Mouse (Mus musculus) embryonic facial prominence, embryonic 13.5 days (tissue): ENCODE results near the gene Hipk1. TPM values are rescaled to one million over a fixed set of nuclear protein-coding genes. Genes with fewer than 3 reads are reported as not detected.

Experiments used
- ATAC-seq: fragments of 200-750 bp; cut with Nextera tagmentation; 2 replicates; pipeline ENCODE4 v1.8.0; 2017; ENCODE audit warnings: low read depth; ENCODE audit not compliant: insufficient number of reproducible peaks, insufficient read depth, low FRiP score, low TSS enrichment
- H3K27ac ChIP-seq: fragments of 300-500 bp; sonication (generic); 2 replicates; pipeline ENCODE4 v1.5.1; 2015; ENCODE audit warnings: moderate library complexity, mild to moderate bottlenecking, inconsistent platforms
- H3K27me3 ChIP-seq: fragments of 300-500 bp; sonication (generic); 2 replicates; pipeline ENCODE4 v1.6.1; 2015; ENCODE audit warnings: mild to moderate bottlenecking, inconsistent platforms
- H3K36me3 ChIP-seq: fragments of 300-500 bp; sonication (generic); 2 replicates; pipeline ENCODE4 v1.6.1; 2015; ENCODE audit warnings: mild to moderate bottlenecking, inconsistent platforms
- H3K4me1 ChIP-seq: fragments of 300-500 bp; sonication (generic); 2 replicates; pipeline ENCODE4 v1.6.1; 2015; ENCODE audit warnings: inconsistent platforms
- H3K4me2 ChIP-seq: fragments of 300-500 bp; sonication (generic); 2 replicates; pipeline ENCODE4 v1.6.1; 2015; ENCODE audit warnings: moderate library complexity, mild to moderate bottlenecking, inconsistent platforms
- H3K4me3 ChIP-seq: fragments of 300-500 bp; sonication (generic); 2 replicates; pipeline ENCODE4 v1.5.1; 2015; ENCODE audit warnings: mild to moderate bottlenecking, inconsistent platforms
- H3K9ac ChIP-seq: fragments of 300-500 bp; sonication (generic); 2 replicates; pipeline ENCODE4 v1.6.1; 2015; ENCODE audit warnings: mild to moderate bottlenecking, inconsistent platforms
- H3K9me3 ChIP-seq: fragments of 300-500 bp; sonication (generic); 2 replicates; pipeline ENCODE4 v1.6.1; 2016; ENCODE audit warnings: inconsistent platforms
- WGBS: fragments of 180-500 bp; shearing (Covaris S2); methylation state at CpG from one replicate; pipeline ENCODE4 v1.1.7; 2015; ENCODE audit warnings: mixed read lengths; 5-methylcytosine and 5-hydroxymethylcytosine counted together
- polyA plus RNA-seq: library from polyadenylated mRNA; unstranded; fragments of >200 nt; fragmentation: Nextera tagmentation; extraction: Ambion mirVana; gene quantifications from 2 replicates; pipeline ENCODE4 v1.2.1, GENCODE M21; 2015

Gene Hipk1
- polyA plus RNA-seq, 1 experiment from 2014 or later, result 11.6 TPM

- Histone ChIP-seq H3K36me3 (peaks cover 41% of the 10 kb centered on the region), H3K4me3 (no peak overlapping the region)
- 78% methylated on average over 3 of the region's 3 CpGs for WGBS
These were observed 17.9 kb downstream of the Hipk1 start for GRCm38 (mm10) chr3:103773508-103773907.

DNA sequence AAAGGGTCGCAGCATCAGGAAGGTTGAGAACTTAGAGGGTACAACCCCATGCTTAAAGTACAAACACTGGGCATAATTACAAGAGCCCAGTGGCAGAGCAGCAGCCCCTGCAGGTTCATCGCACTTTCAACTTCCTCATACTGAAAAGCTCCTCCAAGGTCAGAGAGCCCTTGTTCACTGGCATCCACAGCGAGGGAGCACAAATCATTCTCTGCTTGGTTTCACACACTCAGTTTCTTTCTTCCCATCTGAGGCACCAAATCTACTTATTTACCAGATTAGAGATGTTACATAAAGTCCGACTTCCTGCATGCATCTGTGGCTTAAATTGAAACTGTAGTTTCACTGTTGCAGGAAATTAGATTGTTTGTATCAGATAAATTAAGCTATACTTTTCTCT lies 18.5 kb downstream of the Hipk1 start:
- H3K27ac ChIP-seq, result no peak overlapping the region
- H3K4me2 ChIP-seq, result no peak overlapping the region
- whole genome bisulfite sequencing, result 83% methylated on average over 4 of the region's 4 CpGs
- no peak overlapping the region for H3K4me3 ChIP-seq
- no peaks in the 10 kb centered on the region for H3K27me3 ChIP-seq
- H3K9ac ChIP-seq, result no peak overlapping the region
- peaks cover 7% of the 10 kb centered on the region for H3K4me1 ChIP-seq
- no peaks in the 10 kb centered on the region for H3K9me3 ChIP-seq
- no peak for ATAC-seq
- H3K36me3 ChIP-seq, result peaks cover 39% of the 10 kb centered on the region

More at GRCm38 (mm10) chr3:103773508-103773907, 17.9 kb downstream of the Hipk1 start:
- Histone ChIP-seq H3K27me3 (no peaks in the 10 kb centered on the region), H3K9me3 (no peaks in the 10 kb centered on the region), H3K27ac (no peak overlapping the region), H3K9ac (no peak overlapping the region), H3K4me1 (peaks cover 7% of the 10 kb centered on the region), H3K4me2 (no peak overlapping the region)
- ATAC-seq, result no peak

- Histone ChIP-seq H3K36me3 (peaks cover 27% of the 10 kb centered on the region), H3K27me3 (no peaks in the 10 kb centered on the region), H3K4me2 (no peak overlapping the region), H3K4me1 (peaks cover 7% of the 10 kb centered on the region), H3K9me3 (no peaks in the 10 kb centered on the region), H3K9ac (no peak overlapping the region), H3K27ac (no peak overlapping the region), H3K4me3 (no peak overlapping the region)
- no peak for ATAC-seq
- WGBS, result 77% methylated on average over 9 of the region's 9 CpGs
These were observed 19.7 kb downstream of the Hipk1 start for GRCm38 (mm10) chr3:103771531-103772130.

DNA sequence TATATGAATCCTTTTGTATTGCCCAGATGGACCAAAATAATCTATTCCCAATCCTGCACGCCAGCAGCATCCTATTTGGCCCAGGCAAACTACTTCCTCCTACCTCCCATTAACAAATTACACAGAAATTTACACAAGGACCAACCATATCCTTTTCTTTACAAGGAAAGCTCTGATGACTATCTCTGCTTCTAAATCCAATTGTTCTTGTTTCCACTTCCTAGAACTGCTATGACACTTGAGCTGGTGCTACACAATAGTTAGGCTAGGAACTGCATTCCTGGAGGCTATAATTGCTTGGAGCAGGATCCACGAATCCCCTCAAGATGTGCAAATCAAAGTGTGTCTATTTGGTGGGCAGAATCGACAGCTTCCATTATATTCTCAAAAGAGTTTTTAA lies 24.6 kb downstream of the Hipk1 start:
- WGBS, result 62% methylated on average over 3 of the region's 3 CpGs
- Histone ChIP-seq H3K4me3 (no peak overlapping the region), H3K9ac (no peak overlapping the region), H3K4me2 (no peak overlapping the region), H3K27me3 (no peaks in the 10 kb centered on the region), H3K4me1 (peaks cover 3% of the 10 kb centered on the region; the same call in 1 of the 2 replicates), H3K27ac (no peak overlapping the region), H3K36me3 (peaks cover 51% of the 10 kb centered on the region), H3K9me3 (no peaks in the 10 kb centered on the region)
- no peak for ATAC-seq

DNA sequence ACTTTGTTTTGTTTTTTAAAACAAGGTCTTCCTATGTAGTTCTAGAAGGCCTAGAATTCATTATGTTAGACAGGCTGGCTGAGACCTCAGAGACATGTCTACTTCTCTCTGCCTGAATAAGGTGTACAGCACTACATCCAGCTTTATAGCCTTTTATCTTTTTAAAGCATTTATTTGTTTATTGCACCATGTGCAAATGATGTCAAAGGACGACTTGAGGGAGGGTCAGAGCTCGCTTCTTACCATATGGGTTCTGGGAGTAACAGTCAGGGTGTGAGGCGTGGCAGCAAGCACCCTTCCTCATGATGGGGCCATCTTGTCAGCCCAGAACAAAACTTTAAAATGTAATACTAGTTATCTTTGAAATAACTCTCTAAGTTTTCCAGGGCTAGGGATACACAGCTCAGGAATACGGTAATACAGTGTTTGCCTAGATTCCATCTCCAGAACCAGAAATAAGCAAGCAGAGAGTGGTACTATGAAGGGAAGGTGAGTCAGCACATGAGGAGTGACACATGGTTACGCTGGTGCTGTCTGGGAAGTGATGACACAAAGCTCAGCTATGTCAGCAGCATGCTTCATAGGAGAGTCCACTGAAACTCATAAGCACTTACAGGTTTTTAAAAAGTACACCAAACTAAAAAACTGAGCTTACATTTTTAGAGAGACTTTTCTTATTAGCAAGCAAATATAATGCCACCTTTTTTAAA lies 31.9 kb downstream of the Hipk1 start:
- Histone ChIP-seq H3K27me3 (no peaks in the 10 kb centered on the region), H3K9ac (no peak overlapping the region), H3K36me3 (peaks cover 77% of the 10 kb centered on the region), H3K9me3 (no peaks in the 10 kb centered on the region), H3K27ac (no peak overlapping the region), H3K4me1 (no peaks in the 10 kb centered on the region), H3K4me3 (no peak overlapping the region), H3K4me2 (no peak overlapping the region)
- WGBS, result 86% methylated on average over 5 of the region's 5 CpGs
- no peak for ATAC-seq

DNA sequence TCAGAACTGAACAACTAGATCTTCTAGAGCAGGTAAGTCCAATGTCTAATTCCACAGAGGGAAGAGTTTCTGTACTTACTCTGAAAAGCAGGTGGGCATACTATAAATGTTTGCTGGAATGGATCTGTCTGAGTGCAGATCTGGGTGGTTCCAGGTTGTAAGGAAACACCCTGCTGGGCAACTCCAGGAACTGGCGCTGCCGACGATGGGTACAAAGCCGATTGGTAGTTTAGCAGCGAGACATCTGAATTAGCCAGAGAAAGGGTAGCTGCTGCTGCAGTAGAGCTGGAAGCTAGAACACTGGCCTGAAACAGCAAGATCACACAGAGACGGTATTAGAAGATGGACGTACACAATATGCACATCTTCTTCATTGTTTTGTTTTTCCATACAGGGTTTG lies 32.9 kb downstream of the Hipk1 start:
- no peak overlapping the region for H3K27ac ChIP-seq
- H3K4me2 ChIP-seq, result no peak overlapping the region
- no peak overlapping the region for H3K4me3 ChIP-seq
- H3K9me3 ChIP-seq, result no peaks in the 10 kb centered on the region
- H3K27me3 ChIP-seq, result no peaks in the 10 kb centered on the region
- no peak for ATAC-seq
- WGBS, result 87% methylated on average over 7 of the region's 7 CpGs
- H3K9ac ChIP-seq, result no peak overlapping the region
- no peaks in the 10 kb centered on the region for H3K4me1 ChIP-seq
- peaks cover 76% of the 10 kb centered on the region for H3K36me3 ChIP-seq

DNA sequence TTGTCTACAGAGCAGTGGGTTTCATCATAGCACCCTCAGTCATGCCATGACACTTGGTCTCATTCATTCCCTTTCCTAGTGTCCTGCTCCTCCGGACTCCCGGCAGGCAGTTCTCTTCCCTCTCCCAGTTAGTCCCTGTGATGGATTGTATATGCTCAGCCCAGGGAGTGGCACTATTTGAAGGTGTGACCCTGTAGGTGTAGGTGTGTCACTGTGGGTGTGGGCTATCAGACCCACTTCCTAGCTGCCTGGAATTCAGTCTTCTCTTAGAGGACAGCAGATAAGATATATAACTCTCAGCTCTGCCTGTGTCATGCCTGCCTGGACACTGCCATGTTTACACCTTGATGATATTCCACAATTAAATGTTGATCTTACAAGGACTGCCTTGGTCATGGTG lies 34.4 kb downstream of the Hipk1 start:
- H3K9me3 ChIP-seq, result no peaks in the 10 kb centered on the region
- H3K36me3 ChIP-seq, result peaks cover 74% of the 10 kb centered on the region
- WGBS, result 89% methylated on average over 2 of the region's 2 CpGs
- H3K4me2 ChIP-seq, result no peak overlapping the region
- no peak overlapping the region for H3K4me3 ChIP-seq
- no peak for ATAC-seq
- H3K27me3 ChIP-seq, result no peaks in the 10 kb centered on the region
- H3K9ac ChIP-seq, result no peak overlapping the region
- no peak overlapping the region for H3K27ac ChIP-seq
- H3K4me1 ChIP-seq, result no peaks in the 10 kb centered on the region

DNA sequence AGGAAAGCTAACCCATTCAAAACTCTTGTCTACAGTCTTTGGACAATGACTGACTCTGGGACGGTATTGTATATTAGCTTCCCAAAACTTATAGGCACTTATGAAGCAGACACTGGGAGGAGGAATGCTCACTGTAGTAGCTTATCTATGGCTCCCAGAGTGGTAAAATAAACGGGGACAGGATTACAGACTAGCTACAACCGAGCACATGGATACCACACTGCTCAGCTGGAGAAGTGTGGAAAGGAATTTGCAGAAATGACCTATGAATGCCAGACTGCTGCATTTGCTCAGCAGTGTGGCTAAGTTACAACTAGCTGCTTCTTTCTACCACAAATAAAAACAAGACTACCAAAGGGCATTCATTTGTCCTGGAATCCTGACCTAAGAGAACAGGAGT lies 36.0 kb downstream of the Hipk1 start:
- H3K27ac ChIP-seq, result no peak overlapping the region
- no peak overlapping the region for H3K4me3 ChIP-seq
- H3K27me3 ChIP-seq, result no peaks in the 10 kb centered on the region
- no peak overlapping the region for H3K9ac ChIP-seq
- WGBS, result 82% methylated on average over 3 of the region's 3 CpGs
- no peak for ATAC-seq
- no peaks in the 10 kb centered on the region for H3K9me3 ChIP-seq
- H3K4me1 ChIP-seq, result no peaks in the 10 kb centered on the region
- peaks cover 73% of the 10 kb centered on the region for H3K36me3 ChIP-seq
- no peak overlapping the region for H3K4me2 ChIP-seq

DNA sequence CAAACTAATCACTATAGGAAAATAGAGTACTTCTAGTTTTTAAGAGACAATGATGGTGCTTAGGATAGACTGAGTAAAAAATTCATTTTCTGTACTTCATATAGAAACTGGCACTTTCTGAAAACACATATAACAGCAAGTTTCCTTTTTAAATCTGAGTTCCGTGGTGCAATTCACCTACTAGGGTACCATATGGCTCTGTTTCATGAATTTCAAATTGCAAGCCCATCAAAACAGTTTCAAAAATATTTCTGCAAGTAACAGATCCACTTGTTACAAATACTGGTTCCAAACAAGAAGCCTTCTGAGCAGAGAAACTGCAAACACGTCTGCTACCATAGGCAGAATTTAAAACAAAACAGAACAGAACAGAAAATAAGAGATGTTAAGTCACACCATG lies 39.8 kb downstream of the Hipk1 start:
- Histone ChIP-seq H3K36me3 (peaks cover 77% of the 10 kb centered on the region), H3K27me3 (no peaks in the 10 kb centered on the region), H3K9ac (no peak overlapping the region), H3K4me1 (no peaks in the 10 kb centered on the region), H3K4me2 (no peak overlapping the region), H3K4me3 (no peak overlapping the region), H3K9me3 (no peaks in the 10 kb centered on the region), H3K27ac (no peak overlapping the region)
- WGBS, result 87% methylated on average over 2 of the region's 2 CpGs
- ATAC-seq, result no peak

- 88% methylated on average over 5 of the region's 5 CpGs for WGBS
- Histone ChIP-seq H3K4me3 (no peak overlapping the region), H3K9ac (no peak overlapping the region), H3K27me3 (no peaks in the 10 kb centered on the region), H3K9me3 (no peaks in the 10 kb centered on the region), H3K27ac (no peak overlapping the region), H3K36me3 (peaks cover 83% of the 10 kb centered on the region), H3K4me1 (no peaks in the 10 kb centered on the region), H3K4me2 (no peak overlapping the region)
- no peak for ATAC-seq
These were observed 44.7 kb downstream of the Hipk1 start for GRCm38 (mm10) chr3:103746711-103747110.

DNA sequence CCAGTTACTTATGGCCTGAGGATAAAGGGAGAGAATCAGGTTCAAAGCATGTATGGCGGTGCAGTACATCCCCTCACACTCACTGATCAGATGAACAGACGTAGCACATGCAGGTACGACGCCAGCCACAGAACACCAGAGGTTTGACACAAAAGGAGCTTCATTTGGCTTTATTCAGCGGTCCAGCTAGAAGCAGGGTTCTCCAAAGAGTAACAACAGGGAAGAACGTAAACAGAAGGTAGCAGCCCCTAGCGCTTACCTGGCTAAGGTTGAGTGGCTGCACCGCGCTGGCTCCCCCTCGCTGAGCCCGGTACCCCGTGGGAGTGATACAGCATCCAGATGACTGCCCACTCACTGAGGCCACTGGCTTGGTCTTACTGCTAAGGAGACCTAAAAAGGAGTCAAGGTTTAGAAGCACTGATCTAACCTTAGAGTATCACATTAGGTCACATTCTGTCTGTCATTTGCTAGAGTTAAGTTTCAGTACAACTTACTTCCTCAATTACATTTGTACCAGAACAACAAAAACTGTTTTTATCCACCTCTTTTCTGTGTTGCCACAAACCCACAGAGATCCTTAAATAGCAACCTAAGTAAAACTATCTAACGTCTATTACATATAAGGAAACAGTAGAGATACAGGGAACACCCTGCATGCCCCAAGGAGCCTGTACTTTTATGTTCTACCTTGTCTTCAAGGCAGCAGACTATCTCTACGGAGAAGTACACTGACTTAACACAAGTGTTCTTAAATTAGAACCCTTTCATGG lies 46.2 kb downstream of the Hipk1 start:
- no peak for ATAC-seq
- WGBS, result 90% methylated on average over 14 of the region's 14 CpGs
- H3K36me3 ChIP-seq, result peaks cover 74% of the 10 kb centered on the region

DNA sequence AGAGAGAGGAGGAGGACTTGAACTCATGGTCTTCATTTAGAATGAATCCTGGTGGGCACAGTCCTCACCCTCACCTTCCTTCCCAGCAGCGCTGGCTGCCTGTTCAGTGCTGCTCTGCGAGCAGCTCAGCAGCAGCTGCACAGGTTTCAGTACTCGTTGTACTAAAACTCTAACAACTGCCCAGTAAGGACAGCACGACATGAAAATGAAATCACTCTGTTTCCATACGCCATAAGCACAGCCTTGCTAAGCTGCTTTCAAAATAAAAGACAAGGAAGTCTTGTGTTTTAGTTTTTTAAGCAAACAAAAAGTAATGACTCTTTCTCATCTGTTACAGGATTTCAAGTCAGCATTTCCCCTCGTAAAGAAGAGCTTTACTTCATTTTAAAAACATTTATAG lies 48.2 kb downstream of the Hipk1 start:
- H3K4me3 ChIP-seq, result no peak overlapping the region
- ATAC-seq, result no peak
- peaks cover 54% of the 10 kb centered on the region for H3K36me3 ChIP-seq
- no peak overlapping the region for H3K27ac ChIP-seq
- H3K27me3 ChIP-seq, result no peaks in the 10 kb centered on the region
- H3K4me2 ChIP-seq, result no peak overlapping the region
- H3K4me1 ChIP-seq, result peaks cover 13% of the 10 kb centered on the region
- H3K9ac ChIP-seq, result no peak overlapping the region
- no peaks in the 10 kb centered on the region for H3K9me3 ChIP-seq
- WGBS, result 85% methylated on average over 6 of the region's 6 CpGs

More for the DNA sequence above, 46.2 kb downstream of the Hipk1 start:
- no peak overlapping the region for H3K4me3 ChIP-seq
- no peak overlapping the region for H3K9ac ChIP-seq
- no peak overlapping the region for H3K4me2 ChIP-seq
- no peak overlapping the region for H3K27ac ChIP-seq
- H3K4me1 ChIP-seq, result peaks cover 5% of the 10 kb centered on the region
- H3K27me3 ChIP-seq, result no peaks in the 10 kb centered on the region
- H3K9me3 ChIP-seq, result no peaks in the 10 kb centered on the region
